14 mouse cellular contexts compared by ENCODE assay signal in the genomic region with DNA sequence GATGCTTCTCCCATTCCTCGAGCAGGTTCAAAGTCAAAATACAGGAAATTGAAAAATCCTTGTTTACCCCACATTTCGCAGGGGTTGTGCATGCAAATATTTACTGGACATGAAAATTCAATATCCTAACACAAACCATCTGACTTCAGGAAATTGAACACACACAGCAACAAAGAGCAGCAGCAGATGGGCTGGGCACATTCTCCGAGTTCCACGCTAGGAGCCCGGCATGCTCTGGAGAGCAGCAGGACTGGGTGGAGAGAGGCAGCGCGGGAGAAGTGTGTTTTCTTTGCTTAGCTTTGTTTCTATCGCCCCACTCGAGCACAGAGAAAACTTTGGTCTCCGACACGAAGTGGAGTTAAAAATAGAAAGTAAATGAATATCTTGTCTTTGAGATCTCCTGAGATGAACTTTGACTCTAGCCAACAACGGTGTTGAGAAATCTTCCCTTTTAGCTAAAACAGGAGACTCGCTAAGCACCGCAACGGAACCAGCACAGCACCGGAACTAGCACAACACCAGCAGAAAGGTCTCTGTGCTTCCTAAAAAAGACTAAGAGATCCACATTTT.
DNase-seq lines count a peak whose midpoint lies in the region; ATAC-seq and TF ChIP-seq lines count a peak whose summit lies in the region.
"Had no signal": no experiment of that assay in that cellular context is flagged by ENCODE, and none has a peak within 500 bp of the region (broad histone marks: within the 10 kb centered on the region; RNA-seq: fewer than 3 reads in every experiment).

No protein-coding gene starts in this region.

- 52% methylated on average over 16 of the region's 16 CpGs for WGBS in intestine, embryonic 15.5 days
- 53% methylated on average over 16 of the region's 16 CpGs for WGBS in lung, embryonic 14.5 days

- intact Hi-C loops in heart, postnatal 10 days (cut with DNase I): no loop called here

- TF ChIP-seq CTCF in E14TG2a.4 (conservative IDR thresholded peaks at IDR 0.05; ENCODE audit: low read length): no peak
- TF ChIP-seq CTCF in lung, embryonic 14.5 days (IDR thresholded peaks at IDR 0.05; ENCODE audit: low read depth): no peak

- H3K4me2 ChIP-seq in intestine, embryonic 15.5 days (replicated peaks): peak overlapping the region; percentile 22
- H3K4me2 ChIP-seq in lung, embryonic 14.5 days: no peak overlapping the region
- H3K4me2 ChIP-seq: hindbrain, embryonic 13.5 days had no signal

- no peaks in the 10 kb centered on the region for H3K36me3 ChIP-seq in E14TG2a.4 (ENCODE audit: insufficient read depth, low read length)
- no peaks in the 10 kb centered on the region for H3K36me3 ChIP-seq in intestine, embryonic 15.5 days
- H3K36me3 ChIP-seq in lung, embryonic 14.5 days (ENCODE audit: insufficient read depth): no peaks in the 10 kb centered on the region
- H3K36me3 ChIP-seq: forebrain, embryonic 10.5 days; hindbrain, embryonic 13.5 days had no signal

- peak; percentile 23 for DNase-seq in heart, adult 11 months
- DNase-seq in heart, postnatal 10 days: no peak
- DNase-seq in lung, embryonic 14.5 days: peak; percentile 48
- no peak for DNase-seq in c-Kit-positive CD71-positive TER-119-positive erythroid progenitor cells, embryonic 14.5 days (ENCODE audit: low spot score)
- no peak for DNase-seq in adrenal gland, postnatal 25 days
- DNase-seq: adrenal gland, postnatal 10 days; cerebellum, adult 8-10 months; gastrocnemius, postnatal 14 days had no signal

- H3K4me3 ChIP-seq in E14TG2a.4 (replicated peaks; ENCODE audit: low read length): peak overlapping the region; percentile 55
- H3K4me3 ChIP-seq in intestine, embryonic 15.5 days (replicated peaks): no peak overlapping the region
- H3K4me3 ChIP-seq in lung, embryonic 14.5 days (ENCODE audit: low read depth, low read length): no peak overlapping the region
- H3K4me3 ChIP-seq: forebrain, embryonic 10.5 days; hindbrain, embryonic 13.5 days; myocyte had no signal

- H3K9ac ChIP-seq in intestine, embryonic 15.5 days: no peak overlapping the region
- H3K9ac ChIP-seq in lung, embryonic 14.5 days: no peak overlapping the region
- H3K9ac ChIP-seq: hindbrain, embryonic 13.5 days had no signal

- peaks cover 5% of the 10 kb centered on the region for H3K4me1 ChIP-seq in E14TG2a.4 (replicated peaks; ENCODE audit: low read depth, low read length)
- no peaks in the 10 kb centered on the region for H3K4me1 ChIP-seq in intestine, embryonic 15.5 days (replicated peaks)
- H3K4me1 ChIP-seq in lung, embryonic 14.5 days (ENCODE audit: insufficient read depth): no peaks in the 10 kb centered on the region
- H3K4me1 ChIP-seq: forebrain, embryonic 10.5 days; hindbrain, embryonic 13.5 days had no signal

- H3K27ac ChIP-seq in intestine, embryonic 15.5 days: no peak overlapping the region
- no peak overlapping the region for H3K27ac ChIP-seq in lung, embryonic 14.5 days (ENCODE audit: low read depth)
- H3K27ac ChIP-seq: forebrain, embryonic 10.5 days; hindbrain, embryonic 13.5 days had no signal

- peak; percentile 41; the same call in 1 of the 2 replicates for ATAC-seq in intestine, embryonic 15.5 days
- no peak for ATAC-seq in lung, embryonic 14.5 days (ENCODE audit: insufficient read depth)
- no peak for ATAC-seq in monocyte, adult 5-6 weeks (replicated peaks; ENCODE audit: insufficient number of reproducible peaks, low FRiP score, low TSS enrichment, poor library complexity, severe bottlenecking)

- no peaks in the 10 kb centered on the region for H3K9me3 ChIP-seq in E14TG2a.4 (ENCODE audit: low read length)
- no peaks in the 10 kb centered on the region for H3K9me3 ChIP-seq in intestine, embryonic 15.5 days
- H3K9me3 ChIP-seq in lung, embryonic 14.5 days (ENCODE audit: low read depth, low read length): no peaks in the 10 kb centered on the region
- H3K9me3 ChIP-seq: forebrain, embryonic 10.5 days; hindbrain, embryonic 13.5 days had no signal

- 0 out of 2 replicates have a peak, but pooled peaks cover 2% of the 10 kb centered on the region for H3K27me3 ChIP-seq in E14TG2a.4 (ENCODE audit: insufficient read depth, low read length)
- H3K27me3 ChIP-seq in intestine, embryonic 15.5 days (replicated peaks): no peaks in the 10 kb centered on the region
- H3K27me3 ChIP-seq in lung, embryonic 14.5 days (ENCODE audit: insufficient read depth, low read length): no peaks in the 10 kb centered on the region
- H3K27me3 ChIP-seq: hindbrain, embryonic 13.5 days had no signal

Comparison
In these comparisons a context has a peak if more than half of its experiments do, and no peak if none do; other contexts are left out.
1. DNase-seq: peak in heart, adult 11 months (single experiment) and lung, embryonic 14.5 days (single experiment); none in heart, postnatal 10 days (0 of 2), c-Kit-positive CD71-positive TER-119-positive erythroid progenitor cells, embryonic 14.5 days (single experiment) and adrenal gland, postnatal 25 days (single experiment).